Mouse (Mus musculus) activated CD4-positive, CD25-positive, alpha-beta regulatory T cell, adult 4 months (primary cell): ENCODE data around the gene Duox2. TPM values are rescaled to one million over a fixed set of nuclear protein-coding genes. Genes with fewer than 3 reads are reported as not detected.
"Not testable (repeated sequence)": the region's sequence is repeated elsewhere in the genome, so short reads cannot be mapped to it uniquely, and the experiment has no call there.

ENCODE experiments used
- ATAC-seq: one replicate; pipeline ENCODE4 v1.8.0; 2017
- polyA plus RNA-seq, 2 experiments: library from polyadenylated mRNA; unstranded; fragments of 100-300 nt; shearing (Covaris generic); gene quantifications; one replicate each; pipeline ENCODE4 v1.2.1; 2017

The Duox2 gene
- polyA plus RNA-seq, result not detected

GRCm38 (mm10) chr2:122298096-122298499 lies at the start of gene Duox2:
TSS of gene Duox2 (minus strand) at chr2:122298449.
- ATAC-seq, result no peak

DNA sequence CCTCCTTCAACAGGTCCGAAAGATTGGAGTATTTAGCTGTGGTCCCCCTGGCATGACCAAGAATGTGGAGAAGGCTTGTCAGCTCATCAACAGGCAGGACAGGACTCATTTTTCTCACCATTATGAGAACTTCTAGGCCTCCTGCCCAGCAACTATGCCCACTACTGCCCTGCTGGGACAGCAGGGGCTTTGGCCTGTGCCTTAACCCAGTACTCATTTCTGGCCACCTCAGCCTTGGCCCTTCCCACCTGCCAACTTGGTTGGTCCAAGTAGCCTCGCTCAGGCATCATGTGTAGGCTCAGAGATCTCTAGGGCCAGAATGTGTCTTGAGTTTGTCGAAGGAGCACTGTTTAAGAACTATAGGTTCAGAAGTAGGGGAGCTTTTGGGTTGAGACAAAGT lies 49.0 kb upstream of the Duox2 start:
- ATAC-seq, result no peak

DNA sequence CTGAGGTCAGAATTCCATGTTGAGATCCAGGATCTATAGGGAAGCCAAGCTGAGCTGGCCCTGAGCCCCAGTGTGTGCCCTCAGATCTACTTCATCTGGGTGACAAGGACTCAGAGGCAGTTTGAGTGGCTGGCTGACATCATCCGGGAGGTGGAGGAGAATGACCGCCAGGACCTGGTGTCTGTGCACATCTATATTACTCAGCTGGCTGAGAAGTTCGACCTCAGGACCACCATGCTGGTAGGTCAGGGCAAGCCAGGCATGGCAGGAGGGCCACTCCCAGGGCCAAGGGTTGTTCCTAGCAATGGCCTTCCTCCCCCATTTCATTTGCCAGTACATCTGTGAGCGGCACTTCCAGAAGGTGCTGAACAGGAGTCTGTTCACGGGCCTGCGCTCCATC lies 47.9 kb upstream of the Duox2 start:
- ATAC-seq, result not testable (repeated sequence)

DNA sequence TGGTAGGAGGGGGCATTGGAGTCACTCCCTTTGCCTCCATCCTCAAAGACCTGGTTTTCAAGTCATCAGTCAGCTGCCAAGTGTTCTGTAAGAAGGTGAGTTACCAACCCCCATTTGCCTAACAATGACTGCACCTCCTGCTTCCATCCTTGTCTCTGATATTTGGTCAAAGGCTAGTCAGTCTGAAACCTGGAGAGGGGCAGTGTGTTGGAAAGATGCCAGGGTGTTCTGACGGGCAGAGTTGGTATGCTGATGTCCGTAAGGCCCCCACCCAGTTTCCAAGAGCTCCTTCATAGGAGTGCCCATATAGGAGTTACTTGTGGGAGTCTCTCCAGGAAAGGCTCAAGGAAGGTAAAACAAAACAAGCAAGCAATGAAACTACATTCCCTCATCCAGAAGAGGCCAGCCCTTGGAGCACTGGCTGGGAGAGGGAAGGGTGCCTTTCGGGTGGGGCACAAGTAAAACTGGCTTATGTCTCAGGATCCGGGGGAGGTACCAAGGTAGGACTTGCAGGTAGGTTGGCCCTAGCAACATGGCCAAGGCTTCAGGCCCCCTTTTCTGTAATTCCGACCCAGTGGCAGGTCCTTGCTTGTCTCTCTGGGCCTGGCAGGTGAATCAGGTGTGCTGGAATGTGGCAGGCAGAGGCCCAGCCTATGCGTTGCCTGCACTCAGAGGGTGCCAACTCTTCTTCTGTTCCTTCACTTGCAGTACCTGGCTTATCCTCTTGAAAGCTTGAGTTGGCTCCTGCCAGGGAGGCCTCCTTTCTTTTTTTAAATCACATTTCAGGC lies 47.1 kb upstream of the Duox2 start:
- no peak for ATAC-seq

- no peak for ATAC-seq
Observed at GRCm38 (mm10) chr2:122337291-122337690, 39.0 kb upstream of the Duox2 start.

DNA sequence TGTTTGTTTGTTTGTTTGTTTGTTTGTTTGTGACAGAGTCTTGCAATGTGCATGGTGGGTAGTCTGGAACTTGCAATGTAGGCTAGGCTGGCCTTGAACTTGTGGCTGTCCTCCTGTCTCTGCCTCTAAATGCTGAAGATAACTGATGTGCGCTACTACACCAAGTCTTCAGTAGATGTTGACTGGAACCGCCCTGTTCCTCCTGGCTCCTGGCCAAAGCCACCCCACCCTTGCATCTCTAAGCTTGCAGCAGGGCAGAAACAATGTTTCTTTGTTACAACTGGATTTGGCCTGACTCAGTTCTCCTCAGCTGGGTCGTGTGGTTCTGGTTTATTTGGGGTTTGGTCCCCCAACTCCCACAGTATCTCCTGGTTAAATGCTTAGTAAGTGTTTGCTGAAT lies 35.9 kb upstream of the Duox2 start:
- ATAC-seq, result no peak

DNA sequence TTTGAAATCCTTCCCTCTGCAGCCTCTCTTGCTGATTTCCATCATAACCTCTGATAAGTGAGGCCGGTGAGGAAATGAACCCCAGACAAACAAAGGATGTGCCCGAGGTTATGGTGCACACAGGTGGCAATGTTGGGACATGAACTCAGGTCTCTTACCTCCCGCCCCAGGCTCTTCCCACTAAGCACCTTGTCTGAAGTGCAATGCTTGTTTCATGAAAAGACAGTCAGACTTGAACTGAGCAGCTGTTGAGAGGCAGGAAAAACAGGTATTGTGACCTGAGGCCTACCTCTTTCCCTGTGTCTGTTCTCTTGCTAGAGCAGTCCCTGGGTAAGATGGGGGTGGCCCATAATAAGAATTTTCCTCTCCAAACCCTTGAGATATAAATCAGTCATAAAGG lies 34.0 kb upstream of the Duox2 start:
- no peak for ATAC-seq

GRCm38 (mm10) chr2:122330317-122330716 lies 32.1 kb upstream of the Duox2 start:
- not testable (repeated sequence) for ATAC-seq

- ATAC-seq, result no peak
Observed at GRCm38 (mm10) chr2:122327986-122328385, 29.7 kb upstream of the Duox2 start.

GRCm38 (mm10) chr2:122325361-122325760 lies 27.1 kb upstream of the Duox2 start:
- ATAC-seq, result no peak

DNA sequence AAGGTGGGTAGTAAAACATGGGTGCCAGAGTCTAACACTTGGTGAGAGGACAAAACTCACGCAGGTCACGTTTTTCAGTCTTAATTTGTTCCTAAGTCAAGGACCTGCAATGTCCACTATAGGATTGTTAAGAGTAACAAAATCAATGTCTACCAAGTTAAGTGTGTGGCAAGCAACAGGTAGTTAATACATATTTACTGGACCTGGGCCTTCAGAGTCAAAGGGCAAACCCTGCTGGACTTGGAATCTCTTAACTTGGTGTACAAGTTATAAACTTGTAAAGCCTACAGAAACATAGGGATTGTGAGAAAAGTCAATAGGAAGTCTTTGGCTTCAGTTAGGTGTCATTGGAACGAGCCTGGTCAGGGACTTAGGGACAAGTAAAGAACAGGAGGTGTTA lies 26.3 kb upstream of the Duox2 start:
- ATAC-seq, result no peak

DNA sequence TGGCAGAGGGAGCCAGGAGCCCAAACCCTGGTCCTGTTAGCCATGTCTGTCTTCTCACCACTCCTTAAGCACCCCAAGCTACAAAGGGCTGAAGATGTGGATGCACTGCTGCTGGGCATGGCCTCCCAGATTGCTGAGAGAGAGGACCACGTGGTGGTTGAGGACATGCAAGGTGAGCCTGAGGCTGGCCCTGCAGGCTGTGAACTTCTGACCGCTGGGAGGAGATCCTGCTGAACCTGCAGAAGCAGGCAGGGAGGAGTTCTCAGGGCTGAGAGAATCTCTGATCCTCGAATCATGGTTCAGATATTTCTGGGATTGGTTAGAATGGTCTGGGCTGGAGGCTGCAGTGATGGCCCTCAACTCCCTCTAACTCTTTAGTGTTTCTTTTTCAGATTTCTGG lies 25.7 kb upstream of the Duox2 start:
- ATAC-seq, result no peak

DNA sequence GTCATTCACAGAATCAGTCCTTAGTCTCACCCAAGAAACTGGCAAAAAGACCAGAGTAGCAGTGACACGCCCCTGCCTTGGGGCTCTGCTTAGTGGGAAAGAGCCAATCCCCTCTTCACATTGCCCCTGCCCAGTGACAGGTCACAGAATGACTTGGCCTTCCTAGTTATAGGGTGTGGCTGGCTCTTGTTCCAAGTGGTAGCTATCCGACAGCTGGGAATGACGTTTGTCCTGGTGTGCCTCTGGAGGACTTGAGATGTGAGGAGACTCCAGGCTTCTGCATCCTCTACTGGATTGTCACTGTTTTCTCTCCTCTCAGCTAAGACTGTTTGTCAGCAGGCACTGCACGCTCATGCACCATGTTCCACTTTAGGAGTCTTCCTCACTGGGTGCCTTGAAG lies 19.1 kb upstream of the Duox2 start:
- ATAC-seq, result no peak

DNA sequence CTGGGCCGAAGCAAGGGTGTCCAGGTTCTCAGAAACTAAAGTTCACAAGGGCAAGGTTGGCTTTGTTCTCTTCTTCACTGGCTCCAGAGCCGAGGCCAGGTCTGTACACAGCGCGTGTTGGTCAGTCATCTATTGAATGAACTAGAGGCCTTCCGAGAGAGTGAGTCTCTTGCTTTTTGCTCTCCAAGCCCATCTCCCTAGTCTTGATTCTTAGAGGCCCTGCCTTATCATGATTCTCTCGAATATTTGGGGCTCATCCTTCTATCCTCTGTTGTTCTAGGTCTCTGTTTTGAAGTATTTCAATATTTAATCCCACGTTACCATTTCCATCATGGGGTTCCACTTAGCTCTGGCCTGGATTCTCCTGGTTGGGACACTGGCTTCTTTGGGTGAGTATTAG lies 17.1 kb upstream of the Duox2 start, which contains the start of gene Duox1:
Duox1 (plus strand) TSS at position 301 of the 400 bp plus-strand sequence.
- no peak for ATAC-seq

DNA sequence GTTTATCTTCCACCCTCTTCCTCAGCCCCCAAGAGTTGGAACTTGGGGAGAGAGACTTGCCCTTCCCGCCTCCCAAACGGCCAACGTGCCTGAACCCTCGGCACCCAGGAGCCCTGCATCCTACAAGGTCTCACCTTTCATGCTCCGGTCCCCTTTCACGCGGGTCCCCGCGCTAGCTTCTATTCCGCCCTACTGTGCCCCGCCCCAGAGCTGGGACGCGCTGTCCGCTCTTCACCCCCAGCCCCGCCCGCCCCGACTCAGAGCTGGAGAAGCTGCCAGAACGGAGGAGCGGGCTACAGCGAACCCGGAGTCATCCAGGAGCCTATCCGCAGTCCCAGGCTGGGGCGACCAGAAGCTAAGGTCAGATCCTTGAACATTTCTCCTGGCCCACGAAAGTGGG lies 15.3 kb upstream of the Duox2 start, which contains the start of gene Duoxa1:
Duoxa1 (minus strand) TSS at position 195 of the 400 bp plus-strand sequence.
- no peak for ATAC-seq

DNA sequence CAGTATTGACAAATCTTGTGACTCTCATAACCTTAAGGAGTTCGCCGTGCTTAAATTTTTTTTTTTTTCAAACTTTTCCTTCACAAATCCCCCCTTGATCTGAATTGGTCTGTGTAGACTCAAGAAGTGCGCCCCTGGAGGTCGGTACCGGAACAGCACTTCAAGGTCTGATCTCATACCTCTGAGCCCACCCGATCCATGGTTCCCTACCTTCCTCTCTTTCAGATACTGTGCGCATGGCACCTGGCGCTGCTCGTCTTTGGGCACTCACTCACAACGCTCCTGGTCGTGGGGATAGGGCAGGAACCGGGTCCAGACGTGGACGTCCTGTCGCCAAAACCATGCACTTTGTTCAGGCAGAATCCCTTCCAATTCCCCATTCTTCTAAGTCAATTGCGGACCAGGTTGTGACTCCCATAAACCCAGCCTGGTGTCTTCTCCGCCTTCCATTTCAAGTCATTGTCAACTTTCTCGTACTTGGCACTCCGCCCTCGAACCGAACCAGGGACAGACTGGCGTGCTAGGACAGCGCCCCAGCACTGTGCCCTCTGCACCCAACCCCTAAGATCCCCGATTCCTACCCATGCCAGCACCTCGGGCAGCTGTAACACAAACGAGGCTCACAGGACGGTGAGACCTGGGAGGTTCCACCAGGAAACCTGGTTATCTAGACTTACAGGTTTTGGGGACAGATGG lies 14.6 kb upstream of the Duox2 start:
- ATAC-seq, result peak; percentile 49

DNA sequence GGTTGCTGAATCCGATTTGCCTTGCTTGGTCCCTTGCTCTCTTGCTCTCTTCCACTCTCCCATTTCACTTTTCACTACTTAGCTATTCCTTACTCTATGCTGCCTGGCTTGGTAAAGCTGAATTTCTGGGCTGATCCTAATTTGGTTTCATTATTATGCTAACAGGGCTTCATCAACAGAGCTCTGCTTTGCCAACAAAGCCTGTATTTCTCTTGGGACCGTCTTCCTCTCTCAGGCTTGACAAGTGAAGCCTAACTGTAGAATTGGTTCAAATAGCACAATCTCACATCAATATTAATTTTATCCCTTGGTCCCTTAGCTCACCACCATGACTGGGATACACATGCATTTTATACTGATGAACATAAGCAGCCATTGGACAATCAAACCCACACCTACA lies 13.3 kb upstream of the Duox2 start:
- no peak for ATAC-seq

- ATAC-seq, result no peak
Observed at GRCm38 (mm10) chr2:122309647-122310046, 11.4 kb upstream of the Duox2 start.

DNA sequence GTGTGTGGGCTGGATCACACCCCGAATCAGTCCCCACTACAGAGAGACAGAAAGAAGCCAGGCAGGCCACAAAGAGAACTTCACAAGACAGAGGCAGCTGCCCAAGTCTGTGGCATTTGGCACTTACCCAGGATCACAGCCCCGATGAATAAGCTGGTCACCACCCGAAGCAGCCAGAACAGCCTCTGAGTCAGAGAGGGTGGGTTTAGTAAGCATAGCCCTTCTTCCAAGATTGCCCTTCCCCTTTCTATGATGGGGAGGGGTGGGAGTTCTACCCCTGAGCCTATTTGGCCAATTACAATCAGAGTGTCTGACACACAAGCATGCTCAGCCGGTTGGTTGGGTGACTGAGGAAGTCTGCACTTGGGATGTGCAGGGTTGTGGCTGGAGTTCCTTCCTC lies 7.9 kb upstream of the Duox2 start:
- no peak for ATAC-seq

- ATAC-seq, result no peak
Observed at GRCm38 (mm10) chr2:122305097-122305892, 7.0 kb upstream of the Duox2 start.

GRCm38 (mm10) chr2:122304544-122304943 lies 6.3 kb upstream of the Duox2 start:
- no peak for ATAC-seq

- ATAC-seq, result peak; percentile 70
Observed at GRCm38 (mm10) chr2:122302574-122303241, 4.5 kb upstream of the Duox2 start.
